Mouse (Mus musculus) ES-E14 (cell line): ENCODE results near the gene Trappc11. TPM values are rescaled to one million over a fixed set of nuclear protein-coding genes. Genes with fewer than 3 reads are reported as not detected.
A peak's percentile ranks its signal among the peaks of the same experiment; 100 is the strongest.

Source experiments
- DNase-seq: peaks from one replicate; pipeline ENCODE4 v3.0.0-alpha.2; 2013; ENCODE audit warnings: low read depth, low spot score
- H3K27ac ChIP-seq: 2 replicates; pipeline ENCODE4 v1.5.1; 2012; ENCODE audit warnings: low read depth, mild to moderate bottlenecking, low read length, moderate library complexity, mixed read lengths; ENCODE audit not compliant: poor library complexity, insufficient read depth, severe bottlenecking
- H3K36me3 ChIP-seq: 2 replicates; pipeline ENCODE4 v1.6.1; 2012; ENCODE audit warnings: mild to moderate bottlenecking, low read length, moderate library complexity, mixed read lengths; ENCODE audit not compliant: control insufficient read depth, poor library complexity, insufficient read depth, severe bottlenecking
- H3K4me1 ChIP-seq, 2 experiments: fragments of 150-350 bp in 1 of 2; sonication (generic) in 1 of 2; 2 replicates each; pipeline ENCODE4 v1.6.1; 2012; ENCODE audit warnings: low read length in 2 of 2, mild to moderate bottlenecking in 1 of 2, mixed read lengths in 1 of 2; ENCODE audit not compliant: control insufficient read depth in 2 of 2, insufficient read depth in 2 of 2, poor library complexity in 1 of 2
- H3K4me3 ChIP-seq, 2 experiments: fragments of 150-350 bp in 1 of 2; sonication (generic) in 1 of 2; 2 replicates each; pipeline ENCODE4 v1.5.1; 2012; ENCODE audit warnings: low read length in 2 of 2, low read depth in 1 of 2, mild to moderate bottlenecking in 1 of 2, mixed read lengths in 1 of 2; ENCODE audit not compliant: insufficient read depth in 1 of 2, poor library complexity in 1 of 2, severe bottlenecking in 1 of 2
- H3K9ac ChIP-seq: 2 replicates; pipeline ENCODE4 v1.6.1; 2012; ENCODE audit warnings: low read depth, mild to moderate bottlenecking, low read length, mixed read lengths; ENCODE audit not compliant: poor library complexity, insufficient read depth, severe bottlenecking
- H3K9me3 ChIP-seq: fragments of 150-350 bp; sonication (generic); 2 replicates; pipeline ENCODE4 v1.6.1; 2012; ENCODE audit warnings: low read depth, mild to moderate bottlenecking, low read length; ENCODE audit not compliant: control insufficient read depth, insufficient read depth
- CHD2 ChIP-seq: IDR thresholded peaks from 2 replicates; pipeline ENCODE4 v1.6.1; 2014; ENCODE audit warnings: mild to moderate bottlenecking, low read depth, low read length, inconsistent platforms
- HCFC1 ChIP-seq: IDR thresholded peaks from 2 replicates; pipeline ENCODE4 v1.6.1; 2012; ENCODE audit warnings: low read length, inconsistent platforms, borderline replicate concordance; ENCODE audit not compliant: insufficient read depth
- MAFK ChIP-seq: IDR thresholded peaks from 2 replicates; pipeline ENCODE4 v1.6.1; 2014; ENCODE audit warnings: mild to moderate bottlenecking, low read depth, low read length, inconsistent platforms; ENCODE audit not compliant: insufficient read depth
- ZC3H11A ChIP-seq: IDR thresholded peaks from 2 replicates; pipeline ENCODE4 v1.6.1; 2012; ENCODE audit warnings: low read depth, mild to moderate bottlenecking, inconsistent platforms, low read length, borderline replicate concordance
- ZNF384 ChIP-seq: IDR thresholded peaks from 2 replicates; pipeline ENCODE4 v1.6.1; 2012; ENCODE audit warnings: low read depth, low read length, inconsistent platforms
- in situ Hi-C, 2 experiments: fragments of 600-800 bp; cut with MboI; formaldehyde crosslinking; loops; one replicate each; pipeline ENCODE4 v1.15.1; 2025; ENCODE audit warnings: low sequenced_read_pairs in 2 of 2, inconsistent platforms in 1 of 2; ENCODE audit not compliant: unreplicated experiment in 2 of 2
- total RNA-seq: library from RNA; depleted of rRNA; stranded (reverse); fragments of 300-350 nt; gene quantifications from 2 replicates; pipeline ENCODE4 v1.2.3, GENCODE M21; 2012

The Trappc11 gene
- total RNA-seq, 1 experiment, result 27.7 TPM

DNA sequence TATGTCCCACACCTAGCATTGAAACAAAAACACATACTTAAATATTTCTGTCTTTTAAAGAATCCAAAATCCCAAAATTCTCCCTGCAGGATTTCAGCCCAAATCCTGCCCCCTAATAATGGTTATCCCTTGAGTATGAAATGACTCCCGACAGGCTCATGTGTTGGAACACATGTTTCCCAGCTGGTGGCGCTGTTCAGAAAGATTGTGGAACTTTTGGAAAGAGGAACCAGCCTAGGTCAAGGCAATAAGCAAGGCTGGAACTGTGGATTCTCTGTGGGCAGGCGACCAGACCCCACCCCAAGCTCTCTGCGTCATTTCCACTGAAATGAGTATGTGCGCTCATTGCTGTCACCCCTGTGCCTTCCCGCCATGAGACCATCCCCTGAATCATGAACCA, 20.3 kb upstream of the Trappc11 start:
- DNase-seq, result no peak
- in situ Hi-C loops, result no loop called here
- peaks cover 14% of the 10 kb centered on the region for H3K36me3 ChIP-seq

DNA sequence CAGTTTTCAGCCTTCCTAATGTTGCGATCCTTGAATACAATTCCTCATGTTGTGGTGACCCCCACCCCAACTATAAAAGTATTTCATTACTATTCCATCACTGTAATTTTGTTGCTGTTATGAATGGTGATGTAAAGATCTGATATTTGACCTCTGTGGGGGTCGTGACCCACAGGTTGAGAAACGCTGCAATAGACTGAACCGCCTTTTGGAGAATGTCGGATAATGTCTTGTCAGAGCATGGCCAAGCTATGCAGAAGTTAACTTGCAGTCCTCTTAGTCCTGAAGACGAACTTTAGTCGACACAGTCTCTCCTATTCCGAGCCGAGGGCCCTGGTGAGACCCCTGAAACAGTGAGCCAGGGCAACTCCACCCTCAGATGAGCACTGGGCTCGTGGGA, 13.8 kb upstream of the Trappc11 start:
- Histone ChIP-seq H3K27ac (no peak overlapping the region), H3K36me3 (peaks cover 29% of the 10 kb centered on the region), H3K4me3 (no peak overlapping the region), H3K9ac (no peak overlapping the region), H3K4me1 (no peaks in the 10 kb centered on the region), H3K9me3 (no peaks in the 10 kb centered on the region)
- in situ Hi-C loops, result no loop called here
- no peak for DNase-seq
- no peak for TF ChIP-seq HCFC1
- peak; percentile 52; the same call in 1 of the 2 replicates for TF ChIP-seq CHD2

More for the DNA sequence above, 20.3 kb upstream of the Trappc11 start:
- Histone ChIP-seq H3K4me3 (no peak overlapping the region), H3K9ac (no peak overlapping the region), H3K4me1 (no peaks in the 10 kb centered on the region), H3K27ac (no peak overlapping the region), H3K9me3 (no peaks in the 10 kb centered on the region)
- 0 out of 2 replicates have a peak, but pooled peaks have one; percentile 5 for TF ChIP-seq ZC3H11A
- TF ChIP-seq MAFK, result no peak

- H3K4me3 ChIP-seq, result no peak overlapping the region
- peak; percentile 49 for DNase-seq
- no peaks in the 10 kb centered on the region; a peak in 1 of 4 replicates for H3K4me1 ChIP-seq
- H3K36me3 ChIP-seq, result peaks cover 19% of the 10 kb centered on the region
- no peaks in the 10 kb centered on the region for H3K9me3 ChIP-seq
- in situ Hi-C loops, result no loop called here
- no peak overlapping the region for H3K9ac ChIP-seq
- H3K27ac ChIP-seq, result no peak overlapping the region
- TF ChIP-seq MAFK (0 out of 2 replicates have a peak, but pooled peaks have one; percentile 25), HCFC1 (no peak), ZNF384 (no peak), ZC3H11A (no peak)
Observed at GRCm38 (mm10) chr8:47544094-47544493, 10.8 kb upstream of the Trappc11 start.

GRCm38 (mm10) chr8:47542746-47543145, 9.5 kb upstream of the Trappc11 start:
- peaks cover 10% of the 10 kb centered on the region for H3K36me3 ChIP-seq
- in situ Hi-C loops, result no loop called here
- H3K4me3 ChIP-seq, result no peak overlapping the region
- no peaks in the 10 kb centered on the region for H3K9me3 ChIP-seq
- no peak overlapping the region for H3K9ac ChIP-seq
- H3K27ac ChIP-seq, result no peak overlapping the region
- DNase-seq, result no peak
- TF ChIP-seq HCFC1 (no peak), ZNF384 (no peak), ZC3H11A (no peak), MAFK (no peak), CHD2 (no peak)
- H3K4me1 ChIP-seq, result no peaks in the 10 kb centered on the region; a peak in 1 of 4 replicates

DNA sequence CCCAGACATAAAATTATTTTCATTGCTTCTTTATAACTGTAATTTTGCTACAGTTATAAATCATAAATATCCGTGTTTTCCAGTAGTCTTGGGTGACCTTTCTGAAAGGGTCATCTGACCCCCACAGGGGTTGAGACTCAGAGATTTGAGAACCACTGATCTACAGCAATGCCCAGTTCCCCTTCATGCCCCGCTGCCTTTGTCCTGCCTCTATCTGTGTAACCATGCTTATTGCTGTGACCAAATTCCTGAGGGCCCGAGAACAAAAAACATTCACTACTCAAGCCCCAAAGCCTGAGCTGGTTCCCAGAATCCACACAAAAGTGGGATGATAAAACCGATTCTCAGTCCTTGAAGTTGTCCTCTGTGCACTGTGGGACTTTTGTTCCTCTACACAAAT, 5.1 kb upstream of the Trappc11 start:
- no peaks in the 10 kb centered on the region for H3K9me3 ChIP-seq
- no peak overlapping the region for H3K4me3 ChIP-seq
- no peak for TF ChIP-seq MAFK
- no peak for TF ChIP-seq CHD2
- TF ChIP-seq ZC3H11A, result no peak
- no peak for TF ChIP-seq HCFC1
- no peak for TF ChIP-seq ZNF384
- no peak overlapping the region for H3K9ac ChIP-seq
- H3K4me1 ChIP-seq, result peaks cover 0 to 2% of the 10 kb centered on the region in 2 experiments; a peak in 1 of 4 replicates
- DNase-seq, result no peak
- no peak overlapping the region for H3K27ac ChIP-seq
- in situ Hi-C loops, result no loop called here
- peaks cover 4% of the 10 kb centered on the region; the same call in 1 of the 2 replicates for H3K36me3 ChIP-seq
